Mouse (Mus musculus) MN1 (cell line): ENCODE results near the gene Camsap2.

Source experiments
- DNase-seq: peaks from one replicate; pipeline ENCODE4 v3.0.0-alpha.2; 2016; ENCODE audit warnings: low spot score

Camsap2 gene

GRCm38 (mm10) chr1:136344281-136344680 is 1.6 kb downstream of the Camsap2 start:
- no peak for DNase-seq

GRCm38 (mm10) chr1:136343727-136344126 is 2.2 kb downstream of the Camsap2 start:
- DNase-seq: no peak

GRCm38 (mm10) chr1:136340541-136340940 is 5.4 kb downstream of the Camsap2 start:
- no peak for DNase-seq

- DNase-seq: no peak
Observed at GRCm38 (mm10) chr1:136334743-136335142, 11.2 kb downstream of the Camsap2 start.

GRCm38 (mm10) chr1:136333512-136333911 is 12.4 kb downstream of the Camsap2 start:
- DNase-seq: no peak

GRCm38 (mm10) chr1:136333071-136333470 is 12.8 kb downstream of the Camsap2 start:
- no peak for DNase-seq

GRCm38 (mm10) chr1:136331836-136332235 is 14.1 kb downstream of the Camsap2 start:
- DNase-seq: no peak

GRCm38 (mm10) chr1:136329426-136329825 is 16.5 kb downstream of the Camsap2 start:
- DNase-seq: no peak

GRCm38 (mm10) chr1:136328640-136329039 is 17.3 kb downstream of the Camsap2 start:
- DNase-seq: no peak

- DNase-seq: no peak
Observed at GRCm38 (mm10) chr1:136327638-136328037, 18.3 kb downstream of the Camsap2 start.

GRCm38 (mm10) chr1:136325933-136326332 is 20.0 kb downstream of the Camsap2 start:
- DNase-seq: peak; percentile 18

GRCm38 (mm10) chr1:136322331-136322730 is 23.6 kb downstream of the Camsap2 start:
- no peak for DNase-seq

- no peak for DNase-seq
Observed at GRCm38 (mm10) chr1:136316317-136316716, 29.6 kb downstream of the Camsap2 start.

GRCm38 (mm10) chr1:136309193-136309592 is 36.7 kb downstream of the Camsap2 start:
- DNase-seq: no peak

- peak; percentile 41 for DNase-seq
Observed at GRCm38 (mm10) chr1:136306424-136306823, 39.5 kb downstream of the Camsap2 start.

- DNase-seq: no peak
Observed at GRCm38 (mm10) chr1:136293961-136294360, 51.9 kb downstream of the Camsap2 start.

- peak; percentile 10 for DNase-seq
Observed at GRCm38 (mm10) chr1:136289803-136290202, 56.1 kb downstream of the Camsap2 start.

- DNase-seq: no peak
Observed at GRCm38 (mm10) chr1:136277366-136277765, 68.5 kb downstream of the Camsap2 start.

- DNase-seq: no peak
Observed at GRCm38 (mm10) chr1:136268224-136268623, 77.7 kb downstream of the Camsap2 start.

- DNase-seq: no peak
Observed at GRCm38 (mm10) chr1:136266127-136266526, 79.8 kb downstream of the Camsap2 start.

GRCm38 (mm10) chr1:136263355-136263754 is 82.5 kb downstream of the Camsap2 start:
- no peak for DNase-seq

- no peak for DNase-seq
Observed at GRCm38 (mm10) chr1:136260635-136261238, 85.2 kb downstream of the Camsap2 start, which contains the start of gene Gpr25. Gene Gpr25 (minus strand): TSS chr1:136260873.

- DNase-seq: no peak
Observed at GRCm38 (mm10) chr1:136259893-136260634, 85.8 kb downstream of the Camsap2 start.

GRCm38 (mm10) chr1:136259543-136259892 is 86.4 kb downstream of the Camsap2 start:
- no peak for DNase-seq
